Mouse (Mus musculus): ENCODE results near the gene Gm37419. TPM values are rescaled to one million over a fixed set of nuclear protein-coding genes. Genes with fewer than 3 reads are reported as not detected.

Gene Gm37419
- polyA plus RNA-seq, 1 experiment from 2014 or later = not detected

GRCm38 (mm10) chr16:23982891-23983588, 5.2 kb upstream of the Gm37419 start:
- peaks cover 15% of the 10 kb centered on the region for H3K27me3 ChIP-seq (replicated peaks; ENCODE audit: control insufficient read depth, insufficient read depth, low read length)

GRCm38 (mm10) chr16:23984183-23984582, 4.1 kb upstream of the Gm37419 start:
- Histone ChIP-seq H3K4me3 (ENCODE audit: low read length) (peak overlapping the region; percentile 43), H3K27ac (ENCODE audit: low read depth, low read length) (no peak overlapping the region), H3K36me3 (ENCODE audit: control insufficient read depth, insufficient read depth, low read length) (no peaks in the 10 kb centered on the region), H3K27me3 (replicated peaks; ENCODE audit: control insufficient read depth, insufficient read depth, low read length) (peaks cover 13% of the 10 kb centered on the region), H3K4me2 (ENCODE audit: low read length) (peak overlapping the region; percentile 93), H3K9me3 (ENCODE audit: control insufficient read depth, low read length) (no peaks in the 10 kb centered on the region), H3K9ac (ENCODE audit: low read depth, low read length) (peak overlapping the region; percentile 54; the same call in 1 of the 2 replicates), H3K4me1 (ENCODE audit: control insufficient read depth, insufficient read depth, low read depth, low read length) (peaks cover 36% of the 10 kb centered on the region)
- peak; percentile 57 for ATAC-seq
- under 1% methylated on average over 22 of the region's 22 CpGs for WGBS

More at GRCm38 (mm10) chr16:23982891-23983588, 5.2 kb upstream of the Gm37419 start:
- Histone ChIP-seq H3K36me3 (ENCODE audit: control insufficient read depth, insufficient read depth, low read length) (no peaks in the 10 kb centered on the region), H3K27ac (ENCODE audit: low read depth, low read length) (peak overlapping the region; percentile 14; the same call in 1 of the 2 replicates), H3K4me3 (ENCODE audit: low read length) (peak overlapping the region; percentile 41), H3K9me3 (ENCODE audit: control insufficient read depth, low read length) (no peaks in the 10 kb centered on the region), H3K4me2 (ENCODE audit: low read length) (peak overlapping the region; percentile 91), H3K9ac (ENCODE audit: low read depth, low read length) (peak overlapping the region; percentile 42; the same call in 1 of the 2 replicates), H3K4me1 (ENCODE audit: control insufficient read depth, insufficient read depth, low read depth, low read length) (peaks cover 36% of the 10 kb centered on the region)
- WGBS = under 1% methylated on average over 33 of the region's 33 CpGs
- peak; percentile 8; the same call in 1 of the 2 replicates for ATAC-seq

- Histone ChIP-seq H3K27ac (ENCODE audit: low read depth, low read length) (no peak overlapping the region; the same call in 1 of the 2 replicates), H3K36me3 (ENCODE audit: control insufficient read depth, insufficient read depth, low read length) (no peaks in the 10 kb centered on the region)
- WGBS = under 1% methylated on average over 22 of the region's 22 CpGs
Observed at GRCm38 (mm10) chr16:23984760-23985466, 3.4 kb upstream of the Gm37419 start.

GRCm38 (mm10) chr16:23985467-23985861, 2.8 kb upstream of the Gm37419 start:
- Histone ChIP-seq H3K4me1 (ENCODE audit: control insufficient read depth, insufficient read depth, low read depth, low read length) (peaks cover 36% of the 10 kb centered on the region), H3K4me2 (ENCODE audit: low read length) (peak overlapping the region; percentile 93), H3K27ac (ENCODE audit: low read depth, low read length) (no peak overlapping the region), H3K4me3 (ENCODE audit: low read length) (no peak overlapping the region), H3K27me3 (replicated peaks; ENCODE audit: control insufficient read depth, insufficient read depth, low read length) (peaks cover 4% of the 10 kb centered on the region), H3K9ac (ENCODE audit: low read depth, low read length) (no peak overlapping the region), H3K36me3 (ENCODE audit: control insufficient read depth, insufficient read depth, low read length) (no peaks in the 10 kb centered on the region), H3K9me3 (ENCODE audit: control insufficient read depth, low read length) (no peaks in the 10 kb centered on the region)
- WGBS = 4% methylated on average over 6 of the region's 6 CpGs
- ATAC-seq = no peak

More at GRCm38 (mm10) chr16:23984760-23985466, 3.4 kb upstream of the Gm37419 start:
- H3K27me3 ChIP-seq (replicated peaks; ENCODE audit: control insufficient read depth, insufficient read depth, low read length) = peaks cover 7% of the 10 kb centered on the region
- H3K4me3 ChIP-seq (ENCODE audit: low read length) = peak overlapping the region; percentile 43
- H3K4me2 ChIP-seq (ENCODE audit: low read length) = peak overlapping the region; percentile 93
- no peaks in the 10 kb centered on the region for H3K9me3 ChIP-seq (ENCODE audit: control insufficient read depth, low read length)
- H3K9ac ChIP-seq (ENCODE audit: low read depth, low read length) = peak overlapping the region; percentile 54
- ATAC-seq = no peak
- peaks cover 36% of the 10 kb centered on the region for H3K4me1 ChIP-seq (ENCODE audit: control insufficient read depth, insufficient read depth, low read depth, low read length)

- no peaks in the 10 kb centered on the region for H3K9me3 ChIP-seq (ENCODE audit: control insufficient read depth, low read length)
- H3K36me3 ChIP-seq (ENCODE audit: control insufficient read depth, insufficient read depth, low read length) = no peaks in the 10 kb centered on the region
- H3K4me2 ChIP-seq (ENCODE audit: low read length) = peak overlapping the region; percentile 83
- no peak for ATAC-seq
- H3K9ac ChIP-seq (ENCODE audit: low read depth, low read length) = no peak overlapping the region
- H3K27ac ChIP-seq (ENCODE audit: low read depth, low read length) = no peak overlapping the region
- H3K27me3 ChIP-seq (replicated peaks; ENCODE audit: control insufficient read depth, insufficient read depth, low read length) = peaks cover 4% of the 10 kb centered on the region; the same call in 1 of the 2 replicates
- H3K4me1 ChIP-seq (ENCODE audit: control insufficient read depth, insufficient read depth, low read depth, low read length) = peaks cover 29% of the 10 kb centered on the region
- H3K4me3 ChIP-seq (ENCODE audit: low read length) = peak overlapping the region; percentile 62
- 8% methylated on average over 3 of the region's 3 CpGs for WGBS
Observed at GRCm38 (mm10) chr16:23986176-23986575, 2.1 kb upstream of the Gm37419 start.

GRCm38 (mm10) chr16:23986871-23987270, 1.4 kb upstream of the Gm37419 start:
- 2% methylated on average over 17 of the region's 17 CpGs for WGBS
- peak overlapping the region; percentile 83 for H3K4me2 ChIP-seq (ENCODE audit: low read length)
- no peaks in the 10 kb centered on the region for H3K36me3 ChIP-seq (ENCODE audit: control insufficient read depth, insufficient read depth, low read length)
- no peaks in the 10 kb centered on the region for H3K9me3 ChIP-seq (ENCODE audit: control insufficient read depth, low read length)
- H3K27ac ChIP-seq (ENCODE audit: low read depth, low read length) = 0 out of 2 replicates have a peak overlapping the region, but pooled peaks have one; percentile 27
- H3K4me3 ChIP-seq (ENCODE audit: low read length) = peak overlapping the region; percentile 62
- H3K9ac ChIP-seq (ENCODE audit: low read depth, low read length) = peak overlapping the region; percentile 90
- H3K4me1 ChIP-seq (ENCODE audit: control insufficient read depth, insufficient read depth, low read depth, low read length) = peaks cover 22% of the 10 kb centered on the region
- peaks cover 4% of the 10 kb centered on the region; the same call in 1 of the 2 replicates for H3K27me3 ChIP-seq (replicated peaks; ENCODE audit: control insufficient read depth, insufficient read depth, low read length)
- ATAC-seq = no peak

GRCm38 (mm10) chr16:23987341-23988156, 733 bp upstream of the Gm37419 start:
- Histone ChIP-seq H3K9ac (ENCODE audit: low read depth, low read length) (peak overlapping the region; percentile 90), H3K27ac (ENCODE audit: low read depth, low read length) (peak overlapping the region; percentile 99), H3K27me3 (replicated peaks; ENCODE audit: control insufficient read depth, insufficient read depth, low read length) (peaks cover 4% of the 10 kb centered on the region; the same call in 1 of the 2 replicates), H3K9me3 (ENCODE audit: control insufficient read depth, low read length) (no peaks in the 10 kb centered on the region), H3K4me2 (ENCODE audit: low read length) (peak overlapping the region; percentile 83), H3K4me1 (ENCODE audit: control insufficient read depth, insufficient read depth, low read depth, low read length) (peaks cover 20% of the 10 kb centered on the region), H3K36me3 (ENCODE audit: control insufficient read depth, insufficient read depth, low read length) (no peaks in the 10 kb centered on the region), H3K4me3 (ENCODE audit: low read length) (peak overlapping the region; percentile 62)
- WGBS = under 1% methylated on average over 64 of the region's 64 CpGs
- ATAC-seq = no peak; the same call in 1 of the 2 replicates

GRCm38 (mm10) chr16:23988157-23988465, 171 bp upstream of the Gm37419 start:
- ATAC-seq = no peak
- Histone ChIP-seq H3K4me2 (ENCODE audit: low read length) (peak overlapping the region; percentile 83), H3K27ac (ENCODE audit: low read depth, low read length) (peak overlapping the region; percentile 99)

More at GRCm38 (mm10) chr16:23988157-23988465, 171 bp upstream of the Gm37419 start:
- peaks cover 20% of the 10 kb centered on the region for H3K4me1 ChIP-seq (ENCODE audit: control insufficient read depth, insufficient read depth, low read depth, low read length)
- no peaks in the 10 kb centered on the region for H3K36me3 ChIP-seq (ENCODE audit: control insufficient read depth, insufficient read depth, low read length)
- 0% methylated on average over 13 of the region's 13 CpGs for WGBS
- peak overlapping the region; percentile 90 for H3K9ac ChIP-seq (ENCODE audit: low read depth, low read length)
- H3K4me3 ChIP-seq (ENCODE audit: low read length) = peak overlapping the region; percentile 62
- H3K9me3 ChIP-seq (ENCODE audit: control insufficient read depth, low read length) = no peaks in the 10 kb centered on the region
- peaks cover 4% of the 10 kb centered on the region; the same call in 1 of the 2 replicates for H3K27me3 ChIP-seq (replicated peaks; ENCODE audit: control insufficient read depth, insufficient read depth, low read length)

Measured in hindbrain, embryonic 16.5 days (tissue).